ENCODE assay signal across 8 mouse cellular contexts in the genomic region with DNA sequence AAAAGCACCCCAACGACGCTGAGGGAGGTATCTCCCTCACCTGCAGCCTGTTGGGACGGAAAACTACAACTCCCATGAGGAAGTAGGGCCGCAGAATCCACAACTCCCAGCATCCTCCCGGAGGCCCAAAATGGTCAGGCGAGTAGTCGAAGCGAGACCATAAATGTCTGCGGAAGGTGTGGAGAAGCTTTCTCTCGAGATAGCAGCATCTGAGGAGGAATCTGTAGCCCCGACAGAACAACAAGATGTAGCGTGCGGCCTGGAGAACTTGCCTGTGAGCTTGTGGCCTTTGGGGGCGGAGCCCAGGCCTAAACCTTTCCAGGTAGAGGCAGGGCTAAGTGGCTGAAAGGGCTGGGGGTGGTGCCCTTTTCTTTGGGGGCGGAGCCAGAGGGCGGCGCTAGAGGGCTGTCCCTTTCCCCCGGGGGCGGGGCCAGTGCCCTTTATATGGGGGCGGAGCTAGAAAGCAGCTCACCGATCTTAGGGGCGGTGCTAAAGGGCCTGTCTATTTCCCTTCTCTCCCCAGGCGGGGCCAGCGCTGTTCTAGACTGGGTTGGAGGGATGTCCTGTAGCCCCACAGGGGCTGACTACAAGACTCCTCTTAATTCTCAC. TPM values are rescaled to one million over a fixed set of nuclear protein-coding genes. Genes with fewer than 3 reads are reported as not detected.
DNase-seq lines count a peak whose midpoint lies in the region; ATAC-seq lines count a peak whose summit lies in the region.

Gene Setmar, plus strand, starts transcription at position 128 of the 609 bp plus-strand sequence.

- peak; percentile 98 for ATAC-seq in hindbrain, embryonic 15.5 days (ENCODE audit: low FRiP score, low read depth)

- H3K36me3 ChIP-seq in hindbrain, embryonic 15.5 days, result no peaks in the 10 kb centered on the region

- no peaks in the 10 kb centered on the region for H3K27me3 ChIP-seq in hindbrain, embryonic 15.5 days

- H3K9ac ChIP-seq in hindbrain, embryonic 15.5 days, result peak within 1 kb of the TSS; percentile 53

- no peaks in the 10 kb centered on the region for H3K9me3 ChIP-seq in hindbrain, embryonic 15.5 days

- peak; percentile 93 for DNase-seq in R1 (ENCODE audit: low read depth, low spot score)
- peak; percentile 99 for DNase-seq in cerebellum, postnatal 25 days
- DNase-seq in frontal cortex, postnatal 36 days (ENCODE audit: low spot score in 2 of 2), result peak; percentile 97 to 99
- DNase-seq in left cerebral cortex, adult 11 months (ENCODE audit: low spot score), result peak; percentile 91
- DNase-seq in lung, postnatal 4 days, result peak; percentile 96 to 97
- peak; percentile 96 for DNase-seq in retina, postnatal 7 days (ENCODE audit: low read depth, low spot score)
- DNase-seq in urinary bladder, adult 2 months (ENCODE audit: low spot score), result peak; percentile 97

- H3K4me1 ChIP-seq in hindbrain, embryonic 15.5 days (replicated peaks), result 0 out of 2 replicates have a peak, but pooled peaks cover 5% of the 10 kb centered on the region

- H3K4me2 ChIP-seq in hindbrain, embryonic 15.5 days, result peak within 1 kb of the TSS; percentile 64

- H3K27ac ChIP-seq in hindbrain, embryonic 15.5 days (replicated peaks), result peak within 1 kb of the TSS; percentile 93

- 0% methylated on average over 24 of the region's 24 CpGs for WGBS in hindbrain, embryonic 15.5 days

- H3K4me3 ChIP-seq in hindbrain, embryonic 15.5 days, result peak within 1 kb of the TSS; percentile 52

RNA-seq across cellular contexts. Expression of gene Setmar, which starts in this region (rescaled TPM):
- polyA plus RNA-seq in hindbrain, embryonic 15.5 days (2015; fragmentation: Nextera tagmentation; extraction: Ambion mirVana), result 5.1 and 5.8 TPM in 2 replicates
- polyA plus RNA-seq in urinary bladder, adult 2 months (2012; rRNA removed), result 6.6 and 9.5 TPM in 2 replicates

Comparison
In these comparisons a context has a peak if more than half of its experiments do, and no peak if none do; other contexts are left out.
1. Peak in every context shown above with its lines: DNase-seq, ATAC-seq, H3K4me3 ChIP-seq and H3K27ac ChIP-seq.